Mouse (Mus musculus) MEL (cell line): ENCODE results near the gene Bloc1s5. TPM values are rescaled to one million over a fixed set of nuclear protein-coding genes. Genes with fewer than 3 reads are reported as not detected.

Source experiments
- DNase-seq: peaks from one replicate; pipeline ENCODE4 v3.0.0; 2011; ENCODE audit warnings: low read depth, low spot score
- H3K27ac ChIP-seq: 2 replicates; pipeline ENCODE4 v1.5.1; 2012; ENCODE audit warnings: low read depth, mild to moderate bottlenecking, control low read depth, low read length, moderate library complexity; ENCODE audit not compliant: control insufficient read depth
- H3K27me3 ChIP-seq, 2 experiments: fragments of 150-350 bp in 1 of 2; sonication (generic) in 1 of 2; 2 replicates each; pipeline ENCODE4 v1.6.1; 2012; ENCODE audit warnings: low read length in 2 of 2, mild to moderate bottlenecking in 2 of 2, improper control_type of control experiment in 1 of 2, moderate library complexity in 1 of 2; ENCODE audit not compliant: insufficient read depth in 2 of 2, control insufficient read depth in 1 of 2
- H3K36me3 ChIP-seq, 2 experiments: 2 replicates each; pipeline ENCODE4 v1.6.1; 2012 to 2014; ENCODE audit warnings: low read length in 2 of 2, improper control_type of control experiment in 1 of 2, inconsistent platforms in 1 of 2, mild to moderate bottlenecking in 1 of 2; ENCODE audit not compliant: insufficient read depth in 2 of 2, control insufficient read depth in 1 of 2
- H3K4me1 ChIP-seq, 2 experiments: fragments of 150-350 bp in 1 of 2; sonication (generic) in 1 of 2; 2 replicates each; pipeline ENCODE4 v1.6.1; 2012; ENCODE audit warnings: low read length in 2 of 2, improper control_type of control experiment in 1 of 2, mild to moderate bottlenecking in 1 of 2; ENCODE audit not compliant: insufficient read depth in 2 of 2, control insufficient read depth in 1 of 2
- H3K4me3 ChIP-seq, 2 experiments: fragments of 150-350 bp in 1 of 2; sonication (generic) in 1 of 2; 2 replicates each; pipeline ENCODE4 v1.5.1; 2012; ENCODE audit warnings: low read depth in 2 of 2, low read length in 2 of 2, mild to moderate bottlenecking in 2 of 2, moderate library complexity in 2 of 2, control low read depth in 1 of 2, improper control_type of control experiment in 1 of 2; ENCODE audit not compliant: control insufficient read depth in 1 of 2, insufficient read depth in 1 of 2
- H3K79me2 ChIP-seq: 2 replicates; pipeline ENCODE4 v1.6.1; 2012; ENCODE audit warnings: mild to moderate bottlenecking, low read length, moderate library complexity; ENCODE audit not compliant: control insufficient read depth, poor library complexity, insufficient read depth
- H3K9ac ChIP-seq: 2 replicates; pipeline ENCODE4 v1.6.1; 2012; ENCODE audit warnings: low read depth, mild to moderate bottlenecking, control low read depth, low read length, moderate library complexity; ENCODE audit not compliant: control insufficient read depth, poor library complexity, severe bottlenecking
- H3K9me3 ChIP-seq: fragments of 150-350 bp; sonication (generic); replicated peaks from 2 replicates; pipeline ENCODE4 v1.6.1; 2012; ENCODE audit warnings: mild to moderate bottlenecking, low read length, improper control_type of control experiment, moderate library complexity; ENCODE audit not compliant: insufficient read depth
- BHLHE40 ChIP-seq: IDR thresholded peaks from 2 replicates; pipeline ENCODE4 v1.6.1; 2012; ENCODE audit warnings: low read depth, mild to moderate bottlenecking, inconsistent platforms, low read length, improper control_type of control experiment, borderline replicate concordance
- ETS1 ChIP-seq: IDR thresholded peaks from 2 replicates; pipeline ENCODE4 v1.6.1; 2012; ENCODE audit warnings: low read depth, mild to moderate bottlenecking, inconsistent platforms, low read length, improper control_type of control experiment, moderate library complexity
- GATA1 ChIP-seq: IDR thresholded peaks from 2 replicates; pipeline ENCODE4 v1.6.1; 2011; ENCODE audit warnings: low read depth, low read length, improper control_type of control experiment
- MAX ChIP-seq: IDR thresholded peaks from 2 replicates; pipeline ENCODE4 v1.6.1; 2011; ENCODE audit warnings: low read length, improper control_type of control experiment
- MAZ ChIP-seq: IDR thresholded peaks from 2 replicates; pipeline ENCODE4 v1.6.1; 2012; ENCODE audit warnings: low read depth, mild to moderate bottlenecking, inconsistent platforms, low read length, improper control_type of control experiment
- MEF2A ChIP-seq: IDR thresholded peaks from 2 replicates; pipeline ENCODE4 v1.6.1; 2014; ENCODE audit warnings: low read depth, mild to moderate bottlenecking, inconsistent platforms, low read length, improper control_type of control experiment; ENCODE audit not compliant: poor library complexity, insufficient replicate concordance, severe bottlenecking; ENCODE audit errors: extremely low read depth
- MXI1 ChIP-seq: IDR thresholded peaks from 2 replicates; pipeline ENCODE4 v1.6.1; 2011; ENCODE audit warnings: mild to moderate bottlenecking, low read depth, low read length, improper control_type of control experiment
- MYC ChIP-seq: IDR thresholded peaks from 2 replicates; pipeline ENCODE4 v1.6.1; 2011; ENCODE audit warnings: low read depth, mild to moderate bottlenecking, low read length, improper control_type of control experiment, moderate library complexity
- NELFE ChIP-seq: IDR thresholded peaks from 2 replicates; pipeline ENCODE4 v1.6.1; 2011; ENCODE audit warnings: low read depth, low read length, improper control_type of control experiment
- NRF1 ChIP-seq: IDR thresholded peaks from 2 replicates; pipeline ENCODE4 v1.6.1; 2014; ENCODE audit warnings: low read depth, mild to moderate bottlenecking, inconsistent platforms, low read length, improper control_type of control experiment, moderate library complexity; ENCODE audit not compliant: poor library complexity, insufficient read depth, severe bottlenecking
- POLR2A ChIP-seq, 2 experiments: IDR thresholded peaks; 2 replicates each; pipeline ENCODE4 v1.6.1; 2011 to 2012; ENCODE audit warnings: low read length in 2 of 2, mild to moderate bottlenecking in 2 of 2, control low read depth in 1 of 2, improper control_type of control experiment in 1 of 2, low read depth in 1 of 2, moderate library complexity in 1 of 2; ENCODE audit not compliant: control insufficient read depth in 1 of 2, insufficient read depth in 1 of 2, poor library complexity in 1 of 2
- TAL1 ChIP-seq: IDR thresholded peaks from 2 replicates; pipeline ENCODE4 v1.6.1; 2012; ENCODE audit warnings: mild to moderate bottlenecking, inconsistent platforms, low read length, moderate library complexity, mixed read lengths
- TBP ChIP-seq: IDR thresholded peaks from 2 replicates; pipeline ENCODE4 v1.8.0; 2011; ENCODE audit warnings: low read depth, low read length, improper control_type of control experiment
- TCF12 ChIP-seq: IDR thresholded peaks from 2 replicates; pipeline ENCODE4 v1.6.1; 2014; ENCODE audit warnings: low read depth, mild to moderate bottlenecking, inconsistent platforms, low read length, improper control_type of control experiment, moderate library complexity
- UBTF ChIP-seq: IDR thresholded peaks from 2 replicates; pipeline ENCODE4 v1.6.1; 2012; ENCODE audit warnings: low read depth, mild to moderate bottlenecking, inconsistent platforms, low read length, improper control_type of control experiment, moderate library complexity, borderline replicate concordance; ENCODE audit not compliant: insufficient read depth
- USF1 ChIP-seq: IDR thresholded peaks from 2 replicates; pipeline ENCODE4 v1.6.1; 2014; ENCODE audit warnings: low read depth, mild to moderate bottlenecking, inconsistent platforms, low read length, improper control_type of control experiment, moderate library complexity
- ZC3H11A ChIP-seq: IDR thresholded peaks from 2 replicates; pipeline ENCODE4 v1.6.1; 2012; ENCODE audit warnings: low read depth, mild to moderate bottlenecking, inconsistent platforms, low read length, improper control_type of control experiment
- ZKSCAN1 ChIP-seq: IDR thresholded peaks from 2 replicates; pipeline ENCODE4 v1.6.1; 2012; ENCODE audit warnings: low read depth, mild to moderate bottlenecking, inconsistent platforms, low read length, improper control_type of control experiment, moderate library complexity
- polyA plus RNA-seq, 2 experiments: library from polyadenylated mRNA; stranded (reverse) in 1 of 2; unstranded in 1 of 2; fragments of >175 nt in 1 of 2; fragments of >200 nt in 1 of 2; gene quantifications; 2 replicates each; pipeline versions ENCODE4 v1.2.1 to v1.2.4; 2012; ENCODE audit warnings: low replicate concordance in 2 of 2, low read depth in 1 of 2; ENCODE audit not compliant: insufficient read length in 2 of 2, insufficient read depth in 1 of 2, missing spikeins in 1 of 2
- total RNA-seq: library from RNA; depleted of rRNA; stranded (reverse); fragments of 300-350 nt; gene quantifications from 2 replicates; pipeline ENCODE4 v1.2.3, GENCODE M21; 2012

The Bloc1s5 gene
- total and polyA plus RNA-seq, 3 experiments = 12.3 to 16.2 TPM; not detected in 1

DNA sequence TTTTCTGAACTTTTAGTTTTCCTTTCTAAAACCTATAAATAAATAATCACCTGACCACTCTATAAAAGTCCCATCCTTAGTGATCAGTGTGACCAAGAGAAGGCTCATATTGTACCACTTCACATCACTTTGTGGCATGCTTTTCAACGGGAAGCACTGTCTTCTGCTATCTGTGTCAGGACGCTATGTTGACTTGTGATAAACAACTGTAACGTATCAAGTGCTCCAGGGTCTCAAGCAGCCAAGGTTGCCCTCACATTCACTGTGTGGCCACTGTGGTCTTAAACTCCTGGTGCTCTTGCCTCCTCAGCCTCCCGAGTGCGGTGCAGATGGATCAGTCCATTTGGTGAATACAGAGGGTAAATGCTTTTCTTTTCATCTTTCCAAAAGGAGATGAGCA, 19.3 kb downstream of the Bloc1s5 start (continued):
- TF ChIP-seq NELFE (peak; percentile 35; the same call in 1 of the 2 replicates), BHLHE40 (peak; percentile 56; the same call in 1 of the 2 replicates), GATA1 (peak; percentile 90), NRF1 (no peak), TAL1 (peak; percentile 63), ZC3H11A (no peak), MEF2A (no peak), USF1 (peak; percentile 48; the same call in 1 of the 2 replicates), UBTF (no peak), TCF12 (peak; percentile 88)

DNA sequence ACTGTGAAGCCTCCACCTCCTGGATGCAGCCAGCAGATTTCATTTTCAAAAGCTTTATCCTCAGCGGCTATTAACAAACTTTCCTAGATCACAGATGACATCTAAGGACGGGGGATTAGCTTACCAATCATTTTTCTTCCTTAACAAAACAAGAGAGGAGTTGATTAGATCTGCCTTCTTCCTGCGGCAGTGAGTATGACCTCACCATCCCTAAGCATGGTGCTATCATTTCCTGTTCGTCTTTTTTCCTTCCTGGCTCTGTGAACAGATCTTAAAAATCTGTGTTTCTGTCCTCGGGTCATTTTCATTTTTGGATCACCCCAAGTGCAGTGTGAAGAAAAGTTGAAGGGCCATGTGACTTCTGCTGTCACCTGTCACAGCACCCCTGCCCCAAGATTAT, 20.6 kb downstream of the Bloc1s5 start:
- Histone ChIP-seq H3K27me3 (no peaks in the 10 kb centered on the region), H3K4me1 (peaks cover 27 to 33% of the 10 kb centered on the region in 2 experiments), H3K9ac (peak overlapping the region; percentile 55), H3K27ac (peak overlapping the region; percentile 80), H3K36me3 (peaks cover 4 to 24% of the 10 kb centered on the region in 2 experiments; a peak in 3 of 4 replicates), H3K79me2 (no peaks in the 10 kb centered on the region), H3K9me3 (no peaks in the 10 kb centered on the region), H3K4me3 (peak overlapping the region; percentile 15 to 27)
- DNase-seq = peak; percentile 67
- TF ChIP-seq ETS1 (peak; percentile 83), MXI1 (0 out of 2 replicates have a peak, but pooled peaks have one; percentile 23), ZKSCAN1 (no peak), POLR2A (IDR thresholded peaks at IDR 0.05; ENCODE audit: control insufficient read depth in 1 of 2, insufficient read depth in 1 of 2, low read depth in 1 of 2, low read length in 2 of 2, poor library complexity in 1 of 2) (no peak), MAZ (no peak), TBP (no peak), USF1 (peak; percentile 47; the same call in 1 of the 2 replicates), MAX (no peak), MYC (peak; percentile 62; the same call in 1 of the 2 replicates), GATA1 (peak; percentile 74)
